Mouse (Mus musculus) brain, embryonic 14.5 days (tissue): ENCODE results near the gene Rnf150. TPM values are rescaled to one million over a fixed set of nuclear protein-coding genes. Genes with fewer than 3 reads are reported as not detected.
A peak's percentile ranks its signal among the peaks of the same experiment; 100 is the strongest.

Source experiments
- DNase-seq: peaks from one replicate; pipeline ENCODE4 v3.0.0-alpha.2; 2011; ENCODE audit warnings: low read depth
- CTCF ChIP-seq: fragments of 200-500 bp; IDR thresholded peaks from 2 replicates; pipeline ENCODE4 v1.5.1; 2012; ENCODE audit warnings: inconsistent platforms, mild to moderate bottlenecking, moderate library complexity, borderline replicate concordance; ENCODE audit not compliant: insufficient read depth, insufficient read length; ENCODE audit errors: extremely low read depth
- POLR2A ChIP-seq: fragments of 200-500 bp; IDR thresholded peaks from 2 replicates; pipeline ENCODE4 v1.6.1; 2012; ENCODE audit warnings: mild to moderate bottlenecking, inconsistent platforms, borderline replicate concordance; ENCODE audit not compliant: poor library complexity, insufficient read depth, insufficient read length, severe bottlenecking; ENCODE audit errors: extremely low read depth
- polyA plus RNA-seq: library from polyadenylated mRNA; depleted of rRNA; stranded (reverse); fragments of >200 nt; gene quantifications from 2 replicates; pipeline ENCODE4 v1.2.3, GENCODE M21; 2012

The Rnf150 gene
- polyA plus RNA-seq, 1 experiment, result 12.1 TPM

DNA sequence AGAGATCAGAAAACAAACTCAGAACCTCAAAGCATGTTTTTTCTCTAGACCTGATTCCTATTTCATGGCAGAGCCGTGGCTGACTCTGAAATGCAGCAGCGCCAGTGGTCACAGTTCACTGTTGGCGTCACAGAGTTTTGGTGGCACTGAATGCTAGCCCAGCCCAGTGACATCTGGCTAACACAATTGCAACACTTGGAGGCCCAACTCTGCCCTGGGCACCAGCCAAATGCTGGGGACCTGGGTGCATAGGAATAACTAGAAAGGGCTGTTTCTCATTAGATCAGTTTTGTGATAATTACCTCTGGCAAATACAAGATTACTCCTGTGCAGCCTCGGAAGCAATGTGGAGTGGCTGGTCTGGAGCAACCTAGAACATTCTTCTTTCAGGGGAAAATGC, 31.9 kb downstream of the Rnf150 start:
- TF ChIP-seq CTCF (no peak), POLR2A (no peak)
- peak; percentile 34 for DNase-seq

DNA sequence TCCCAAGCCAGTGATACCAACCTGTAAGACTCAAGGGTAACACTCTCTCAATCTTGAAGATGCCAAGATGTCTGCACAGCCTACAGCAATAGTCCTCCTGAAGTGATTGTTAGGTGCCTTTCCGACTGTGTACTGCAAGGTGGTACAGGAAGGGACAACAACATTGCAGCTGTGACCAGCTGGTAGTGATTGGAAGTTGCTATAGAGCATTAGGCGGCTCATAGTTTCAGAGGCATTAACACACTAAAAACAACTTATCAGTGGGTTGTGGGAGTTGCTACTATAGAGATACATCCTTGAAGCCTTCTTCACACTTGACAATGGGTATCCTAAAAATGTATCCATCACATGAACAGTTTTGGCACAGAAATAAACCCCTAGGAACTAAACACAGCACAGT, 33.6 kb downstream of the Rnf150 start:
- no peak for DNase-seq
- no peak for TF ChIP-seq POLR2A
- no peak for TF ChIP-seq CTCF

DNA sequence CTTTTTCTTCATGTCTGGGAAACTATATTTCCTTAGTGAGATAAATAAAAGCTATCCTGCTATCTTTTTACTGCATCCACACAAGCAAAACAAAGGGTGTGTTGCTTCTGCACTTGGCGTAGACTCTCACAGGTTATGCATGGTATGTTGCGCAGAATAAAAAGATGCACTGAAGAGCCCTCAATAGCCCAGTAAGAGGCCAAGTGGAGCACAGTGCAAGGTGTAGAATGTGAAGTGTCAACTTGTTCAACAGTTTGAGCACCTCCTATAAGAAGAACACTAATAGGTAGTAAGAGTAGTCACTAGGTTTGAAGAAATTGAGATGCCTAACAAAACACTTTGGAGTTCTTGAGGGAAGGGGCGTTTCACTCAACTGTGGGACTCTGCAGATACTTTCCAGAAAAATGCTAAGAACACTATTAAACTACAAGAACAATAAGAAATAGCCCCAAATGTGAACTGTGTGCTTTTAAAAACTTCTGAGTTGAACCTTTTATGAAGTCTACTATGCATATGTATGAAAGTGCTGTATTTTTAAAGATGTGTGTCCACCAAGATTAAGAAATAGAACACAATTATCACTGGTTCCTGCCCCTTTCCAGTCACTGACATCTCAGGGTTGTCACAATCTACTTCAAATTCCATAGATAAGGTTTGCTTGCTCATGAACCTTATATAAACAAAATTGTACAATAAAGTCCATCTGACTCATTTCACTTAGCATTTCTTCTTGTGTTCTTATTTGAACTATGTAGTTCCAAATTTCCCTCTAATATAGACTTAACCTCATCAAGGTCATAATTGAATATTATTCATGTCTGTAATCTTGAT, 34.7 kb downstream of the Rnf150 start:
- no peak for DNase-seq
- TF ChIP-seq POLR2A (no peak), CTCF (no peak)

DNA sequence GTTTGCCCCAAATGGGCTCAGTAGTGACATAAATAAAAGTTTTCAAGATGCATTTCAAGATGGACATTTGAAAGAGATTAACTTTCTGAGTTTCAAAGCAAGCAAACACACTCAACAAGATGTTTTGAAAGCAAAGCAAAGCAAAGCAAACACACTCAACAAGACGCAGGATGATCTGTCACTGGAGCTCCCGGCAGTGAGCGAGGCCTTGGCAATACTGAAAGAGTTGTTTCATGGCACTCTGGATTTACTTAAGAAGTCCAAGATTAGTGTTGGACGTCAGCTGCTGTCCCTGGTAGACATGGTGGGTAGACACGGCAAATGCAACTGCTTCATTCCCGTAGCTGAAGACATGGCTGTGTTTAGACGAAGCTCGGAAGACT, 35.3 kb downstream of the Rnf150 start:
- DNase-seq, result no peak
- TF ChIP-seq POLR2A (no peak), CTCF (no peak)

DNA sequence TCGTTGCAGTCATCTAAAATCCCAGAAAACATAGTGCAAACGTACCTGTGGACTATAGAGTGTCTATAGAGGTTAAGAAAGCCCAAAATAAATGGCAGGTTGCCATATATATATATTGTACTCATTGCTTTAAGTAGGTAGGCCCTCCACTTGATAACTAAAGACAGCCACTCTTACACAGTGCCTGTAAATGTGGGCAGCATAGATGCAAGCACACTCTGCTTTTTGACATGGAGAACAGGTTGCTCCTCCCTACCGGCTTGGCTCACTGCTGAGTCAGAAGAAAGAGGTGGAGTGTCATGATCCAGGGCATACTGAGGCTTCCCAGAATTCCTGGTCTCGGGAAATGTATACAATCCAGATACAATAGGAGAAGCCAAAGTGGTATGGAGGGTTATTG, 37.8 kb downstream of the Rnf150 start:
- TF ChIP-seq POLR2A, result no peak
- DNase-seq, result no peak

DNA sequence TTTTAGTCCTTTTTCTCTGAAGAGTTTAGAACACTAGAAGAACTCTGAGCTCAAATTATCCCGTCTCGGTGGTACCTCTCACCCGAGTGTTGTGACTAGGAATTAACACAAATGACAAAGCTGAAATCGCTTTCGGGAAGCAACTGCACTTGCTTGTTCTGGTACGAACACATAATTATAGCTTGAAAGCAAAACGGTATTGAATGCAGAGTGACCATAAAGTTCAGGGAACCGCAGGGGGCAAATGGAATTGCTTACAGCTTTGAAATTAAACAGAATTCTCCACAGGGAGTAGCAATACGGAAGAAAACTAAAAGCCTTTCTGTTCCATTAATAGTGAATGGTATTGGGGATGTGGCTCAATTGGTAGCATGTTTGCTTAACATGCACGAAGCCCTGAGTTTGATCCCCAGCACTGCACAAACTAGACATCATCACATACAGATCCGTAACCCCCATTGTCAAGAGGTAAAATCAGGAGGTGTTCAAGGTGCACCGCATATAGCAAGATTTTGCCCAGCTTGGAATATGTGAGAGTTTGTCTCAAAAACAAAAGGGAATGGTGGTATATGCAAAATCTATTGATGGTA, 38.5 kb downstream of the Rnf150 start:
- DNase-seq, result peak; percentile 70
- TF ChIP-seq CTCF (no peak), POLR2A (no peak)

DNA sequence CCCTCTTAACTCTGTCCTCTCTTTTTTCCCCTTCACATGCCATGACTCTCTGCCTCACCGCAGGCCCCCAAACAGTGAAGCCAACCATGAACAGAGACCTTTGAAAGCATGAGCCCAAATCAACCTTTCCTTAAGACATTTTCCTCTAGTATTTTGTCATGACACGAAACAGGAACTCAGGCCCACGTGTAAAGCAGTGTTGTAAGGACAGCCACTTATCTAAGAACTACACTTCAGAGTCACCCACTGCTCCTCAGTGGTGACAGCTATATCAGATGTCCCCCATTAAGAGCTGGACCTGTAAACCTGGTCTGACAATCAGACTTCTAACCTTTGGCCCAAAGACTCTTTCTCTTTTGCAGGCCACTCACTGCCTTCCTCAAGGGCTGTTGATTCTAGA, 40.3 kb downstream of the Rnf150 start:
- TF ChIP-seq CTCF (no peak), POLR2A (no peak)
- DNase-seq, result no peak

DNA sequence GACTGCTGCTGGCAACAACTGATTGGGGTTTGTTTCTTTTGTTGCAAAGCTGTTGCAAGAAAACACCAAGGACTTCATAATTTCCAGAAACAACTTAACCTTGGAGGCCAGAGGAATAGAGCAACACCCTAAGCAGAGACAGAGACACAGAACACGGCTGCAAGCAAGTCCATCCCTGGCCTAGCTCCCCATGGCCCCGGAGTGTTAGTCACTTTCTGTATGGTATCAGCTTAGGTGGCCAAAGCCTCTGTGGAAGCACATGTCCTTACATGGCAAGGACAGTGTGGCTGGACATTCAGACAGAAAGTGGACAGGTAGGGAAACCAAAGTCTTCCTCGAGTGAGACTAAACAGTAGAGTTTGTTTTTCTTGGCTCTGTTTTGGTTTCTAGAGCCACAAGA, 44.1 kb downstream of the Rnf150 start:
- TF ChIP-seq POLR2A (no peak), CTCF (no peak)

DNA sequence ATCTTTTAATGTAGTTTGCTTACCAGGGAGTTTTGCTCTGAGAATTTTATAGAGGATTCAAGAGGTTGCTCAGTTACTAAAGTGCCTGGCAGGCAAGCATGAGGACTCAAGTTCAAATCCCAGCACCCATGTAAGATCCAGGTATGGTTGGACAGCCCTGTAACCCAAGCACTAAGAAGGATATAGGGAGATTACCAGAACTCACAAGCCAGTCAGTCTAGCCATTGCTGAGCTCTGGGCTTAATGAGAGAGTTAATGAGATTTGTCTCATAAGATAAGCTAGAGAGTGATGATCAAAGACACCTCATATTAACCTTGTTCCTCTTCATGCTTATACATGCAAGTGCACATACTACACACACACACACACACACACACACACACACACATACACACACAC, 48.3 kb downstream of the Rnf150 start:
- no peak for DNase-seq
- TF ChIP-seq CTCF, result no peak

More for the DNA sequence above, 44.1 kb downstream of the Rnf150 start:
- no peak for DNase-seq

DNA sequence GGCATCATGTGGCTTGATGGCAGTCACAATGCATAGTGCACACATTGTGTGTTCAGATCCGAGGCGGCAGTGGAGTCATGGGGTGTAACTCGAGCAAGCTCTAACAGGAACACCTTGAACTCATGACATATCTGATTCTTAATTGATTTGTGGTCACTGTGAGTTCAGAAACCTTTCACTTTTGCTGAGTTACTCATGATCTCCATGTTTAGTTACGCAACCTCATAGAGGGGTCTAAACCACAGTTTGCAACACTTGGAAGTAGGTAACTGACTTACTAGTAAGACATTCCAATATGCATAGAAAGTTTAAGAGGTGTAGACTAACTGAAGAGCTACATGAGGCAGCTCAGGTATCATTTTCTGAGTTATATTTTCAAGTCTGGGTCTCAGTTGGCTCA, 49.1 kb downstream of the Rnf150 start:
- no peak for DNase-seq

DNA sequence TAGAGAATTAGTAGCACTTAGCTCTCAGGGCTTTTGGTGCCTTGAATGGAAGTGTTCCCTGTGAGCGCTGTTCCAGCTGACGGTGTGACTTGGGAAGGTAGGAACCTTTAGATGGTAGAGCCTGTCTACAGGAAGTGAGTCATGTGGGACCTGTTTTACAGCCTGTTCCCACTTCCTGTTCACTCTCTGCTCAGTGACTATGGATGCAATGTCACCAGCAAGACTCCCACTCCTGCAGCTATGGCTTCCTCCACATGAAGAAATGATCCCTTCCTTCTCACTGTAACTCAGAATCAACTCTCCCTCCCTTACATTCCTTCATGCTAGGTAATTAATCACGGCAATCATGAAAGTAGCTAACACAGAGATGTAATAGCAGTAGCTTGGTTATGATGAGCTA, 51.4 kb downstream of the Rnf150 start:
- no peak for DNase-seq
- TF ChIP-seq CTCF (no peak), POLR2A (no peak)

More for the DNA sequence above, 49.1 kb downstream of the Rnf150 start:
- TF ChIP-seq CTCF (no peak), POLR2A (no peak)

DNA sequence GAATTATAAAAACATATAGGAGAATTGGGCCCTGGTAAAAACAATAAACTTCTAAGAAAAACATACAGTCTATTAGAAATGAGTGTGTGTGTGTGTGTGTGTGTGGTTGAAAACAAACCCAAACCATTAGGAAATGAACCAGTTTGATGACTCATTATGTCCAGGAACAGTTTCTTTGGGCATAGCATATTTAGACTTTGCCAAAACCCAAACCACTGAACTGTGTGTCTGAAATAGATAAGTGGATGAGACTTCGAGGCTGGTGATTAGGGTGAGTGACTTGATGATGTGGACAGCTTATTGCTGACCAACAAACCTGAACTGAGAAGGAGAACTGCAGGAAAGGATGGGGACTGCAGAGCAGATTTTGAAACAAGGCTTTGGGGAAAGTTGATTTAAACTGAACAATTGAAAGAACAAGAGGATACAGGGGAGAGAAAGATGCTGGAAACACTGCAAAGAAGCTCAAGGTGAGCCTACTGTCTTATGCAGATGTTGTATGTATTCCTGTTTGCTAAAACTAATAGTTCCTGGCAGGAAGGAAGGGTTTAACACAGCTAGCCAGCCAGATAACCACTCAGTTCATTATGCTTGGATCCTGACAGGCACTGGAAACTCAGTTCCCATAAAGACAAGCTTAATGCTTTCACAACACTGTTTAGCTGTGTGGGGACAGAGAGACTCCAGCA, 53.8 kb downstream of the Rnf150 start:
- no peak for DNase-seq
- TF ChIP-seq CTCF (no peak), POLR2A (no peak)
